Mouse (Mus musculus): ENCODE results near the gene Lmntd2.
A peak's percentile ranks its signal among the peaks of the same experiment; 100 is the strongest.

Gene Lmntd2

DNA sequence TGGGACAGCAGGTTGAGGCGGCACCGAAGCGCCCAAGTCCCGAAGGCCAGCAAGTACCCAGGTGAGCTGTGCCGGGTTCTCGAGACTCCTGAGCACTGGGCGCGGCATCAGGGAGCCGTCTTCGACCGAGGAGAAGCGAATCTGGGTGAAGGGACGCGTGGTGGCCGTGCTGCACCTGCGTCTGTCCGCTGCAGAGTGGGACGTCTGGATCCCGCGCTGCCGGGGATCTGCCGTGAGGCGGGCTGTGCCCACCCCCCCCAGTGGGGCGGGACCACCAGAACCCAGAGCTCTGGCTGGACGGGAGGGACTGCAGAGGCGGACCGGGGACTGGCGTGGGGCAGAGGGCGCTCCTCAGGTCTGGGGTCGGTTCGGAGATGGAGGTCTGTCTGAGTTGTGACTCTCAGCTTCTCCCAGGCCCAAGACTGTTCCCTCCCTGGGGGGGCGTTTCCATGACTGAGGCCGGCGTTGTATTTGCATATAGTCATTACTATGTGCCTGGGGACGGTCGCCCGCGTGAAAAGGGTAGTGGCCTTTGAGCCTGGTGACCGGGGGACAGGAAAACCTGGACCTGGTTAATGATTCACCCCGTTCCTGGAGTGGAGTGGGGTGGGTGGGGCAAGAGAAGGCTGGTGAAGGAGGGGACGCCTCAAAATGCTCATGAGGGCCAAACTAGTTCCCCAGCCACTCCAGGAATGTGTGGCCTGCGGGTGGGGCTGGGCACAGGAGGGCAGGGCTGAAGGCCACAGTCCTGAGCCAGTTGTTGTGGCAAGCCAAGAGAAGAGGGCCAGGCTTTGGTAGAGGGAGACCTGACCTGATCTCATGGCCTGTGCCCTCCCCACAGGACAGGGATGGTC lies 2.2 kb upstream of the Lmntd2 start:
- no peak for DNase-seq (ENCODE audit: low spot score in 2 of 2)

DNA sequence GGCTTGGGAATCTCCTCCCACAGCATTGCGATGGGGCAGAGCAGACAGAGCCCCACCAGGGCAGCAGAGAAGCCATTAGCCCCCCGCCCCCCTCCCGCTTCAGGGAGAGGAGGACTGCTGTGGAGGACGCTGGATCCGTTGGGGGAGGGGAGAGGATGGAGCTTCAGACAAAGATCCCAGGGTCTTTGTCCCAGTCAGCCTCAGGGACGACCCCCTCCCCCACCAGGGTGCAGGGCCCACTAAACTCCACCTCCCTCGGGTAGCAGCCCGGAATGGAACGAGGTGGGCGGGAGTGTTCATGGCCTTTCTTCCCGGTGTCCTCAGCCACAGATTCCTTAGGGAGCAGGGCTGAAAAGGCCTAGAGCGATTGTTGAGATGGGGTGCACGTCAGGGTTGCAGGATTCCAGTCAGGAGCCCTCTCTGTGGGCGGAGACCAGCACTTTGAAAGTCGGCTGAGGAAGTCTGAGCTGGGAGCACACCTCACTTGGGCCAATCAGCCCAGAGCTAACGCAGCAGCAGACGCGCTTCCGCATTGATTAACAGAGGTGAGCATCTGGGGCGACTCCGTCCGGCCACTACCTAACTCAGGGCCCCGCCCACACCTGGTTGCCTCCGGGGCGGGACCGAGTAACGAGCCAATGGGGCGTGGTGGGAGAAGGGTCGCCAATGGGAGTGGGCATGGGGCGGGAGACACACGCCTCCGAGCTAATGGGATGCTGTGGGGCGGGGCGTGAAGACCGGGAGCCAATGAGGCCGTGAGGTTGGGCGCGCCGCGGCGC lies 1.4 kb upstream of the Lmntd2 start, which contains the start of gene Rassf7:
Gene Rassf7, plus strand, starts transcription at position 760 of the 779 bp plus-strand sequence.
- DNase-seq (ENCODE audit: low spot score in 2 of 2): peak in 1 of 2 experiments; percentile 77

DNA sequence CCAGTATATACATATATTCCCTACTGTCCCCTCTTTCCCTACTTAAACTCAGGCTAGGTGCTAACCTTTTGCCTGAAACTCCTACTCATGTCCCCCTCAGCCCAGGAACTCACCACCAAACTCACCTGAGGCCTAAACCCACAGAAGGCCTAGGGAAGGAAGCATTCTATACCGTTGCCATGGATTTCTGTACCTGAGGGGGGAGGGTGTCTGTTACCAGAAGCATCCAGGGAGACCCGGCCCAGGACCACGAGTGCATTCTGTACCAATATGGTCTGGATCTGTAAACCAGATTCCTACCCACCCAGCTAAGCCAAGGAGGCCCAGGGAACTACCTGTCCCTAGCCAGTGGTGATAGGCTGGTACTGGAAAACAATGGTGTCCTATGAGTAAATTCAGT lies 430 bp upstream of the Lmntd2 start:
- DNase-seq (ENCODE audit: low spot score in 2 of 2): no peak

DNA sequence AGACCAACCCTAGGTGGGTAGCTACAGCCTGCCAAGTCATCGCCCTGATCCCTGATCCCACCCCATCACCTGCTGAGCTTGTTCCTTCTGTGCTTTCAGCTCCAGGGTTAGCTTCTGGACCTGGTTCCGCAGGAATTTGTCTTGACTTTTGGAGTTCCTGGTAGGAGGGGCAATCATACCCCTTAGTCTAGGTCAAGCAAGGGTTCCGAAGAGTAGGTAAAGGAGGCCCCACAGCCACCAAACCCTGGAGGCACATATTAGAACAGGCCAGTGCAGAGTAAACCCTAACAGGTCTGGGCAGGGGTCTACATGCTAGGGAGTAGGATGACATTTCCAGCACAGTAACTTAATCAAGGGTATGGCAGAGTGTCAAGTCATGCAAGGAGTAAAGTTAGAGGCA lies 747 bp downstream of the Lmntd2 start:
- DNase-seq (ENCODE audit: low spot score in 2 of 2): no peak

DNA sequence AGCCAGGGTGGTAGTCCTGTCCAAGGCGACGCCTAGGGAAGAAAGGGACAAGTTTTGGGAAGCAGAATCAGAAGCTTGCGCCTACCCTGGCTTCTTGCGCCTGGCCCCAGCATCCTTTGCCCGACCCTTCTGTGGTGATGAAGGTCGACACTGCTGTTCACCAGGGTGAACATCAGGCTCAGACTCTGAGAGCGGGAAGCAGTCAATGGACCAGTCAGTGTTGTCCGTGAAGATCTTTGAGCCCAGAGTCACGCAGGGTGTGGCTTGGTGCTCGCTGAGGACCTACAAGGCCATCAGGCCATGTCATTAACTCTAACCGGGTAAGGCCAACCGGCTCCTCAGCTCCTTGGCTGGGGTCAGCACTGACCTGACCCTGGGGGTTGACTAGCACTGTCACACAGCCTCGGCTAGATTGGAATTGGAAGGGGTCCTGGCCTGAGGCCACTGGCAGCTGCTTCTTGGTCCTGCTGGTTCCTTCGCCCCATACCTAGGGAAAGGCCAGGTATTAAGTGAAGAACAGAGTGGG lies 3.2 kb downstream of the Lmntd2 start:
- DNase-seq (ENCODE audit: low spot score in 2 of 2): no peak

DNA sequence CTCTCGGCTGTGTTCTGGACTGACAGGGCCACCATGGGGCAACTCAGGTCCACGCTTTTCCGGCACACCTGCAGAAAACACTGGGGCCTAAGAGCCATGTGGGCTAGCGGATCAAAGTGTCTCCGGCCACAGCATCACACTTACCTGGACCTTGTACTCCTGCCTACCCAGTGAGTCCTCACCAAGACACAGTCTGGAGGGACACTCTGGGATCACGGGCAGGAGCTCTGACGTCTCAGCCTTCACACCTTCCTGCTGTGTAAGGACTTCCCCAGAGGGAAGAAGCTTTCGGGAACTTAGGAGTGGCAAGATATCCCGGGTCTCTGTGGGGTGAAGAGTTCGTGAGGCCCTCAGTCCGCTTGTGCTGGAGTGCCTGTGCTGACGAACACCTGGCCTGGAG lies 3.7 kb downstream of the Lmntd2 start:
- DNase-seq (ENCODE audit: low spot score in 2 of 2): no peak

DNA sequence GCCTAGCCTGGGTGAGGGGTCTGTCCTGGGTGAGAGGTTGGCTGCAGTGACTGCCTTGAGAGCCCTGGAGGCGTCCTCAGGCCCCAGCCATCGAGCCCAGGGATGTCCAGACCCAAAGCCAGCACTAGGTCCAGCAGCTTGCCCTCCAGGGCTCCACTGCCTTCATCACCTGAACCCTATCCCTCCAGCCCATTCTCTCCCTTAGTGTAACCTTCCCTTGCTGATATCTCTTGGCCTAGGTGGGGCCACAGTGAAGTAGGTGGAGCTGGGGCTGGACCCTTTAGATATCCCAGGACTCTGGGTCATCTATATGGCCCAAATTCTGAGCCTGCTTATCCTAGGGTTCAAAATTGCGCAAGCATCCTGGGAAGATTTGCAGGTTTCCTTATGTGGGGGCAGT lies 4.4 kb downstream of the Lmntd2 start:
- no peak for DNase-seq (ENCODE audit: low spot score in 2 of 2)

DNA sequence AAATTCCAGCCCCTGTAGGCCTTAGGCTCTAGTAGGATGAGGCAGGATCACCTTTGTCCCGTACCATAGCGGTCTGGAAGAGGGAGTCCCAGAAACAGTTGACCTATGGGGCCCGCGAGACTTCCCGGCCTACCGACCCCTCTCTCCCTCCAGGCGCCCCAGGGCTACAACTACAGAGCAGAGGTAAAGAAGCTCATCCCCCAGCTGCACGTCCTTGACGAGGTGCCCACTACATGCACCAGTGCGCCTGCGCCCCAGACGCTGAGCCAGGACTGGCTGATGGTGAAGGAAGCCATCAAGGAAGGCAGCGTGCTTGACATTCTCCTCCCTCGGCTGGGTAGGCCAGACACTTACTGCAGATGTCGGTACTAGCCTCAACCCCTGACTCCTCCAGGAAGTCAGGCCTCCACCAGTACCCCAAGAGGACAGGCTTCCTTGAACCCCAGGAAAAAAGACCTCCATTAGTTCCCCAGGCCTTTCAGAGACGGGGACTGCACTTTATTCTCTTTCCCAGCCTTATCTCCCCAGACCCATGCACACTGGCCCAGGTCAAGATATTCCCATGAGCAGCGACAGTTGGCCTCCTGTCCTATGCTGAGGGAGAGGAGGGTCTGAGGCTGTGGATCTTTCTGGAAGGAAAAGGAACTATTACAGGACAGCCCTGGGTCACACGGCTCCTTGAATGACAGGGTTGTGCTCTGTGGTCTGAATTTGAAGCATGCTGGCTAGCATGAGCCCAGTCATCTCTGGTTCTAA lies 7.5 kb downstream of the Lmntd2 start:
- no peak for DNase-seq (ENCODE audit: low spot score in 2 of 2)

DNA sequence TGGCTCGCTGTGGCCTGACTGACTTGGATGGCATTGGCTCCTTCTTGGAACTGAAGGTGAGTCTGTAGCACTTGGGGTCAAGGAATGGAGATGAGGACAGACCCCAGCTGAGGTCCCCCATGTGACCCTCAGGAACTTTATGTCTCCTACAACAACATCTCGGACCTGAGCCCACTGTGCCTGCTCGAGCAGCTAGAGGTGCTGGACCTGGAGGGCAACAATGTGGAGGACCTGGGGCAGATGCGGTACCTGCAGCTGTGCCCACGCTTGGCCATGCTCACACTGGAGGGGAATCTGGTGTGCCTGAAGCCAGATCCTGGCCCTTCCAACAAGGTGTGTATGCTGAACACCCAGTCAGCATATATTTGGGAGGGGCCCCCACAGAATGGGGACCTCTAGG lies 8.4 kb downstream of the Lmntd2 start:
- DNase-seq (ENCODE audit: low spot score in 2 of 2): no peak

DNA sequence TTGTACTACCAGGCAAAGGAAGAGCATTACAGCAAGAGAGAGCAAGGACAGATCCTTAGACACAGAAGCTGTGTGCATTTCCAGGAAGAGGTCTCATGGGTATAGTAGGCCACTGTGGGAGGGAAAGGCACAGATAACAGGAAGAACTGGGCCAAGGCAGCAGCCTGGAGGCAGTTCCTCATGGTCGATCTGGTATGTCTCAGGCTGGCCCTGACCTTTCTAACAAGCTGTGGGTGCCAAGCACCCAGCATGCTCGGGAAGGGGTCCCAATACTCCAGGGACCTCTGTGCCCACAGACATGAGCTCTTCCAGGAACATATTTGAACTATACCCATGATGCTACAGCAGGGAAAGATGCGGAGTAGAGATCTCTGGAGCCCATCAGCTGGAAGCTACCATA lies 9.3 kb downstream of the Lmntd2 start:
- no peak for DNase-seq (ENCODE audit: low spot score in 2 of 2)

DNA sequence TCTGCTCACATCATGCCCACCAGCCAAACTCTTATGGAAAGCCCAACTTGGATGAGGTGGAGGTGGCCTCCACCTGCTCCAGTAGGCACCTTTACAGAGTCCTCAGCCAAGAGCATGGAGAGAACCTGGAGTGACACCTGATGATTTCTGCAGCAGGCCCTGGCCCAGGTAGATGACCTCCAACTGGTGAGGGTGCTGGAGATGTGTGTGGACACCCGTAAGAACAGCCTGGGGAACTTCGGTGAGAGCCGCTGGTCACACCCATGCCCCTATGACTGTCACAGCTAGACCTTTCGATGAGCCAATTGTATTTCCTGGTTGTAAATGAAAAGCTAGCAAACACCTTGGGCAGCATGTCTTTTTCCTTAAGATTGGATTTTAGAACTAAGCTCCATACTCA lies 15.8 kb downstream of the Lmntd2 start:
- no peak for DNase-seq (ENCODE audit: low spot score in 2 of 2)

DNA sequence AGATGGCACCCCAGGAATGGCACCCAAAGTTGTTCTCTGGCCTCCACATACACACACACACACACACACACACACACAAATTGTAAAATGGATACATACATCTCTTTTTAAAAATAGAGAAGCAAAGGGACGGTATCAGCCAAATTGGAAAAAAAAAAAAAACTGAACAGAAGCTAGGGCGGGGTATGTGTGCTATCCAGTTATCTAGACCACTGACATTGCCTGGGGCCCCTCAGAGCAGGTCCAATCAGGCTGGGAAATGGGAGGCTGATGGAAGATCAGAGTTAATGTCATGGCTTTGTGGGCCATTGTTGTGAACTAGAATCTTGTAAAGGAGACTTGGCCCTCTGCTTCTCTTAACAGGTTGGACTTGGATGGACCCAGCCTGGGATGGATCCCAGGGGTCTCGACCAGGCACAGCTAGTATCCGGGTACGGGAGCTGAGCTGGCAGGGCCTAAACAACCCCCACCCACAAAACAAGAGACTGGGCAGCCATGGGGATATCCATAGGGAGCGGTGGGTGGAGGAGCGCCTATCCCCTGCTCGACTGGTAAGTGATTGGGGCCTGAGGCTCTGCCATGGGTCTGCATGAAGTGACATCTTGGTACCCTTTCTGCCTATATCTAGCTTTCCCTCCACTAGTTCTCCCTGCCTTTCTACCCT lies 17.1 kb downstream of the Lmntd2 start:
- no peak for DNase-seq (ENCODE audit: low spot score in 2 of 2)

DNA sequence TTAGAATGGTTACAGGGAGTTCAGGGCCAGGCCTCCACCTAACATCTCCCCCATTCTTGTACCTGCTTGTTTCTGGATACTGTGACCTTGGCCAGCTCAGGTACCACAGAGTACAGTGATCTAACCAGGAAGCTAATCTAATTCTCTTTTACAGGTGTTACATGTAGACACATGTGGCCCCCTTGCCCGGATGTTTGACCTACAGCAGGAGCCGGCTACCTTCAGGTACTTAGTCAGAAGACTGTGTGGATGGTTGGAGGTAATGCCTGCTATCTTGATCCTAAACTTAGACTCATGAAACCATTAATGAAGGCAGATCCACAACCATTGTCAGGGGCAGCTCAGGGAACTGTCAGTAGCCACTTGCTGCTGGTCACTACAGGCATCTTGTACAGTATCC lies 18.1 kb downstream of the Lmntd2 start:
- no peak for DNase-seq (ENCODE audit: low spot score in 2 of 2)

DNA sequence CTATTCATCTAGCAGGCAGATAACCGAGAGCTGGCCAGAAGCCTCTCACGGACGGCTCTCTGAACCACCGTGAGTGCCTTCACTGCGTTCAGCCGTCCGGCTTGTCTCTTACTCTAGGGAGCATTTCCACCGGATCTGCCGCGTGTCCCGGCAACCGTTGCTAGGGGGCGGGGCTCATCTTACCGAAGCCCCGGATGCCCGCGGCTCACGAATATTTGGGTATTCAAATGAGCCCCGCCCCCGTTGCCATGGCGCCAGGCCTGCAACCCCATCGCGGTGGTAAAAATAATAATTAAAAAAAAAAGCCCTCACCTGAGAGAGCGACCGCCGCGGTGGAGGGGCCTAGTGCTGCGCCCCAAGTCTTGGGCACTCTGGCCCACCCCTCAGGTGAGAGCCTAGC lies 19.1 kb downstream of the Lmntd2 start:
- DNase-seq (ENCODE audit: low spot score in 2 of 2): peak; percentile 61 to 88

DNA sequence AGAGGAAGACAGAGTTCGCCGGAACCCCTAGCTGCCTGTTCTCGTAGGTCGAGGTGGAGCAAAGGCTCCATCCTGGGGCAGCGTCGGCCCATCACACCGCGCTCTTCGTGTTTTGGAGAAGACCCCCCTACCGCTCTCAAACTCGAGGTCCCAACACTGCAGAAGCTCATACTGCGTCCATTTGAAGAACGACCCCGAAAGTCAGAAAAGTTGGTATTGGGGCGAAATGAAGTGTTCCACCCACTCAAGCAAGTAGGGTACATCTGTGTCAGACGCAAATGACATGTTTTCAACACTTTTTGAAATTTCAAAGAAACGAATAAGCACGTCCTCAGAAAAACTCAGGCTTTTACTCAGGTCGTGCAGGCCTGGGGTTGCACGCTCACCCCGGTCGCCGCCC lies 19.5 kb downstream of the Lmntd2 start:
- no peak for DNase-seq (ENCODE audit: low spot score in 2 of 2)

DNA sequence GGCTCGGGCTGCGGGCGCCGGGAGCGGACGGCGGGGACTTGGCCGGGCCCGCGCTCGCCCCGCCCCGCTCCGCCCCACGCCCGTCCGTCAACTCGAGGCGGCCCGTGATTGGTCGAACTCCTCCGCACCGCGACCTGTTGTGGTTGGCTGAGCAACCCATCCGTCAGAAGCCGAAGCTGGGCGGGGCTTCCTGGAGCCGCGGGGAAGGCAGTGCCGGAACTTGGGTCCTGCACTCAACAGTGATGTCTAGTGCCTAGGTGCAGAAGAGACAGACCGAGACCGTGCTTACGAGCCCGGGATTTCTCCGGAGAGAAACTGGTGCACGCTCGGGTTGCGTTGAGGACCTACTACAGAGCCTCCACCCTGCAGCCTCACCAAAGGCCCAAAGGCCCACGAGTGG lies 19.9 kb downstream of the Lmntd2 start, which contains the start of the genes Hras and Lrrc56:
Gene Hras, minus strand, starts transcription at position 58 of the 400 bp plus-strand sequence.
Gene Lrrc56, plus strand, starts transcription at position 210 of the 400 bp plus-strand sequence.
- peak; percentile 91 to 98 for DNase-seq (ENCODE audit: low spot score in 2 of 2)

DNA sequence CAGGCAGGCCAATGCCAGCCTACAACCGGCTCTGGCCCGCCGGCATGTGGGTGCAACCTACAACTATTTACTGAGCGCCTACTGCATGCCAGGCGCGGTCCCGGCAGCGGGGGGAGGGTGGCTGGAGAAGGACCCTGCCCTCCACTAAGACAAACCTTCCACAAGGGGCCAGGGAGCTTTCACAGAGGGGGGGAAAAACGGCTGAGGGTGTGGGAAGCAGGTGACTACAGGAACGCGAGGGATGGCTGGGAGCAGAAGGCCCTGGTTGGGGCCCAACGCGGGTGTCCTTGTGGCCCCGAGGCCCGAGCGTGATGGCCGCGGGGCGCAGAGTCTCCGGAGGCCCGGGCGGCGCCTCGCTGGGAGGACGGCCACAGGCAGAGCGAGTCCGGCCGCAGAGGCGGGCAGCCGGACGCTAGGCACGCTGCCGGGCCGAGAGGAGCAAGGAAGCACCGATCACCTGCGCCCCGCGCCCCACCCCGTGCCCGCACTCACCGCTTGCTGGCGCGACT lies 20.5 kb downstream of the Lmntd2 start:
- DNase-seq (ENCODE audit: low spot score in 2 of 2): peak in 1 of 2 experiments; percentile 29

DNA sequence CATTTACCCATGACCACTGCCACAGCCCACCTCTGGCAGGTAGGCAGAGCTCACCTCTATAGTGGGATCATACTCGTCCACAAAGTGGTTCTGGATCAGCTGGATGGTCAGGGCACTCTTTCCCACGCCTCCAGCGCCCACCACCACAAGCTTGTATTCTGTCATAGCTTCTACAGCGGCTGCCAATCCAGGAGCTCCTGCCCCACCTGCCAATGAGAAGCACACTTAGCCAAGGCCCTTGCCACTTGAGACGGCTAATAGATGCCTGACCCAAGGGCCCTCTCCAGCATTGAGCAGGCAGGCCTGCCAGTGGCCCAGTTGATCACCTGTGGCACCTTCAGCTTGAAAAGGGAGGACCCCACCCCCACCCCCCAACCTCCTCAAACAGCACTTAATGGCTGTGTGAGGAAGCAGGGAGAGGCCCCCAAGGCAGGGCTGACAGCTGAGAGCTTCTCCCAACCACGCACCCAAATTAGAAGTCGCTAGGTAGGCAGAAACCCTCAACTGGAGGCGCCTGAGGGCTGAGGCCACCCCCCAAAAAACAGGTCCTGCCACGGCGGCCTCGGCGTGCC lies 21.0 kb downstream of the Lmntd2 start:
- no peak for DNase-seq (ENCODE audit: low spot score in 2 of 2)

DNA sequence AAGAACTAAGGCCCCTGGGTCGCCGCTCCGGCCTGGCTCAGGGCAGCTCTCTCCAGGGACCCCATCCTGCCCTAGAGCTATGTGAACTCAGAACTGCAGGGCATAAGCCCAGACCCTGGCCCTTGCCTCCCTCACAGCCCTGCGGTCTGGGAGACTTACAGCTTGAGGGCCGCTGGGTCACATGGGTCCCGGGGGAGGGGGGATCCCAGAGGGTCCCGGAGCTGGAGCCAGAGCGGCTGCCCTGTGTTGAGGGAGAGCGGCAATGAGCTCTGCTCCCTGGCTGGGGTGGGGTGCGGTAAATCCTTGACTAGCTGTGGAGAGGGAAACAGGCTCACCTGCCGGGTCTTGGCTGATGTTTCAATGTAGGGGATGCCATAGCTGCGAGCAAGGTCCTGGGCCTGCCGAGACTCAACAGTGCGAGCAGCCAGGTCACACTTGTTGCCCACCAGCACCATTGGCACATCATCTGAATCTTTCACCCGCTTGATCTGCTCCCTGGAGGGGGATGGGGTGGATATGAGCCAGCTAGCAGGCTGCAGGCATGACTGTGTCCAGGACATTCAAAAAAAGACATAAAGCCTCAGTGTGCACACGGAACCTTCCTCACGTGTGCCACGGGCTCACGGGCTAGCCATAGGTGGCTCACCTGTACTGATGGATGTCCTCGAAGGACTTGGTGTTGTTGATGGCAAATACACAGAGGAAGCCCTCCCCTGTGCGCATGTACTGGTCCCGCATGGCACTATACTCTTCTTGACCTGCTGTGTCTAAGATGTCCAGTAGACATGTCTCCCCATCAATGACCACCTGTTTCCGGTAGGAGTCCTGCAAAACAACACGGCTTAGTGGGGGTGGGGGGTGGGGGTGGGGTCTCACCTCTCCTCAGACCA lies 21.8 kb downstream of the Lmntd2 start:
- DNase-seq (ENCODE audit: low spot score in 2 of 2): no peak

DNA sequence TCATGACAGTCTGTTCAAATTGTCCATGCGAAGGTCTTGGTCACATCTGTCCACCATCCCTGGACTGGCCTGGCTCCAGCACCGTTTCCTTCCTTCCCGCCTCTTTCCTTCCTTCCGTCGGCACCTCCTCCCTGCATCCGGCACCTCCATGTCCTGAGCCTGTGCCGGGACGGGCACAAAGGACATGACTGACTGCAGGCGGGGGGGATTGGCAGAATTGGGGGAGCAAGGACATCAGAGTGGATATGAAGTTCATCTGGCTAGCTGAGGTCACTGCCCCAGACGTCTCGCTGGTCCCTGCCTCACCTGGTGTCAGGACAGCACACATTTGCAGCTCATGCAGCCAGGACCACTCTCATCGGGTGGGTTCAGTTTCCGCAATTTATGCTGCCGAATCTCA lies 22.8 kb downstream of the Lmntd2 start:
- no peak for DNase-seq (ENCODE audit: low spot score in 2 of 2)

Data from left cerebral cortex, adult 9 months (tissue).